Mouse (Mus musculus) neural tube, embryonic 13.5 days (tissue): Measurements from ENCODE around the gene Dcbld2. TPM values are rescaled to one million over a fixed set of nuclear protein-coding genes. Genes with fewer than 3 reads are reported as not detected.
"Not testable (repeated sequence)": the region's sequence is repeated elsewhere in the genome, so short reads cannot be mapped to it uniquely, and the experiment has no call there.

Source experiments
- ATAC-seq: fragments of 200-750 bp; cut with Nextera tagmentation; 2 replicates; pipeline ENCODE4 v1.8.0; 2017; ENCODE audit warnings: low read depth, mild to moderate bottlenecking, moderate TSS enrichment, moderate library complexity
- H3K27ac ChIP-seq: fragments of 300-500 bp; sonication (generic); replicated peaks from 2 replicates; pipeline ENCODE4 v1.5.1; 2015; ENCODE audit warnings: moderate library complexity, mild to moderate bottlenecking, inconsistent platforms
- H3K27me3 ChIP-seq: fragments of 300-500 bp; sonication (generic); 2 replicates; pipeline ENCODE4 v1.6.1; 2015; ENCODE audit warnings: mild to moderate bottlenecking, inconsistent platforms
- H3K36me3 ChIP-seq: fragments of 300-500 bp; sonication (generic); 2 replicates; pipeline ENCODE4 v1.6.1; 2015; ENCODE audit warnings: mild to moderate bottlenecking, inconsistent platforms
- H3K4me1 ChIP-seq: fragments of 300-500 bp; sonication (generic); replicated peaks from 2 replicates; pipeline ENCODE4 v1.6.1; 2015; ENCODE audit warnings: inconsistent platforms
- H3K4me2 ChIP-seq: fragments of 300-500 bp; sonication (generic); 2 replicates; pipeline ENCODE4 v1.6.1; 2015; ENCODE audit warnings: inconsistent platforms, mild to moderate bottlenecking, moderate library complexity
- H3K4me3 ChIP-seq: fragments of 300-500 bp; sonication (generic); 2 replicates; pipeline ENCODE4 v1.5.1; 2015; ENCODE audit warnings: mild to moderate bottlenecking, inconsistent platforms
- H3K9ac ChIP-seq: fragments of 300-500 bp; sonication (generic); 2 replicates; pipeline ENCODE4 v1.6.1; 2015; ENCODE audit warnings: moderate library complexity, mild to moderate bottlenecking, inconsistent platforms
- H3K9me3 ChIP-seq: fragments of 300-500 bp; sonication (generic); 2 replicates; pipeline ENCODE4 v1.6.1; 2016; ENCODE audit warnings: inconsistent platforms
- WGBS: fragments of 180-500 bp; shearing (Covaris S2); methylation state at CpG from one replicate; pipeline ENCODE4 v1.1.7; 2015; 5-methylcytosine and 5-hydroxymethylcytosine counted together
- polyA plus RNA-seq: library from polyadenylated mRNA; unstranded; fragments of >200 nt; fragmentation: Nextera tagmentation; extraction: Ambion mirVana; gene quantifications from 2 replicates; pipeline ENCODE4 v1.2.1, GENCODE M21; 2015

Dcbld2 gene
- polyA plus RNA-seq, 1 experiment from 2014 or later: 5.9 TPM

- H3K9ac ChIP-seq: no peak overlapping the region
- no peak overlapping the region for H3K4me3 ChIP-seq
- no peaks in the 10 kb centered on the region for H3K4me1 ChIP-seq
- H3K36me3 ChIP-seq: peaks cover 49% of the 10 kb centered on the region
- H3K4me2 ChIP-seq: no peak overlapping the region
- no peak for ATAC-seq
- H3K9me3 ChIP-seq: no peaks in the 10 kb centered on the region
- no peaks in the 10 kb centered on the region for H3K27me3 ChIP-seq
- H3K27ac ChIP-seq: no peak overlapping the region
These were observed 45.6 kb downstream of the Dcbld2 start for GRCm38 (mm10) chr16:58453820-58454219.

GRCm38 (mm10) chr16:58454617-58455016 lies 46.4 kb downstream of the Dcbld2 start:
- no peak overlapping the region for H3K27ac ChIP-seq
- no peaks in the 10 kb centered on the region for H3K4me1 ChIP-seq
- no peak overlapping the region for H3K4me3 ChIP-seq
- H3K9me3 ChIP-seq: no peaks in the 10 kb centered on the region
- ATAC-seq: no peak
- H3K9ac ChIP-seq: no peak overlapping the region
- WGBS: 73% methylated on average over 8 of the region's 8 CpGs
- H3K4me2 ChIP-seq: no peak overlapping the region
- no peaks in the 10 kb centered on the region for H3K27me3 ChIP-seq
- peaks cover 52% of the 10 kb centered on the region for H3K36me3 ChIP-seq

GRCm38 (mm10) chr16:58455118-58455517 lies 46.9 kb downstream of the Dcbld2 start:
- ATAC-seq: no peak

GRCm38 (mm10) chr16:58456445-58456844 lies 48.2 kb downstream of the Dcbld2 start:
- Histone ChIP-seq H3K9ac (no peak overlapping the region), H3K9me3 (no peaks in the 10 kb centered on the region), H3K36me3 (peaks cover 54% of the 10 kb centered on the region), H3K27ac (no peak overlapping the region), H3K4me2 (no peak overlapping the region), H3K27me3 (no peaks in the 10 kb centered on the region), H3K4me3 (no peak overlapping the region), H3K4me1 (no peaks in the 10 kb centered on the region)
- no peak for ATAC-seq
- 93% methylated on average over 5 of the region's 5 CpGs for WGBS

More at GRCm38 (mm10) chr16:58455118-58455517, 46.9 kb downstream of the Dcbld2 start:
- Histone ChIP-seq H3K27me3 (no peaks in the 10 kb centered on the region), H3K4me1 (no peaks in the 10 kb centered on the region), H3K4me3 (no peak overlapping the region), H3K27ac (no peak overlapping the region), H3K9ac (no peak overlapping the region), H3K4me2 (no peak overlapping the region), H3K9me3 (no peaks in the 10 kb centered on the region), H3K36me3 (peaks cover 52% of the 10 kb centered on the region)
- 90% methylated on average over 5 of the region's 5 CpGs for WGBS

- Histone ChIP-seq H3K36me3 (peaks cover 53% of the 10 kb centered on the region), H3K9me3 (no peaks in the 10 kb centered on the region), H3K4me1 (no peaks in the 10 kb centered on the region), H3K9ac (no peak overlapping the region), H3K27ac (no peak overlapping the region), H3K4me3 (no peak overlapping the region), H3K27me3 (no peaks in the 10 kb centered on the region), H3K4me2 (no peak overlapping the region)
- WGBS: 90% methylated on average over 6 of the region's 6 CpGs
- no peak for ATAC-seq
These were observed 48.7 kb downstream of the Dcbld2 start for GRCm38 (mm10) chr16:58456991-58457390.

- not testable (repeated sequence) for H3K4me1 ChIP-seq, H3K27me3 ChIP-seq, H3K27ac ChIP-seq, H3K9ac ChIP-seq, H3K4me3 ChIP-seq, H3K9me3 ChIP-seq, ATAC-seq, H3K4me2 ChIP-seq
- peaks cover 71% of the 10 kb centered on the region for H3K36me3 ChIP-seq
- 22% methylated on average over 3 of the region's 3 CpGs for WGBS
These were observed 51.7 kb downstream of the Dcbld2 start for GRCm38 (mm10) chr16:58459966-58460365.

- ATAC-seq: no peak
- WGBS: 90% methylated on average over 10 of the region's 10 CpGs
- Histone ChIP-seq H3K27me3 (no peaks in the 10 kb centered on the region), H3K9me3 (no peaks in the 10 kb centered on the region), H3K4me1 (no peaks in the 10 kb centered on the region), H3K27ac (no peak overlapping the region), H3K4me3 (no peak overlapping the region), H3K9ac (no peak overlapping the region), H3K36me3 (peaks cover 73% of the 10 kb centered on the region), H3K4me2 (no peak overlapping the region)
These were observed 52.1 kb downstream of the Dcbld2 start for GRCm38 (mm10) chr16:58460386-58460785.

GRCm38 (mm10) chr16:58461856-58462518 lies 53.7 kb downstream of the Dcbld2 start:
- H3K4me1 ChIP-seq: no peaks in the 10 kb centered on the region
- H3K9ac ChIP-seq: no peak overlapping the region
- H3K9me3 ChIP-seq: no peaks in the 10 kb centered on the region
- no peak for ATAC-seq
- H3K4me3 ChIP-seq: no peak overlapping the region
- 95% methylated on average over 2 of the region's 2 CpGs for WGBS
- H3K36me3 ChIP-seq: peaks cover 75% of the 10 kb centered on the region
- H3K4me2 ChIP-seq: no peak overlapping the region
- H3K27me3 ChIP-seq: no peaks in the 10 kb centered on the region
- no peak overlapping the region for H3K27ac ChIP-seq

- no peak overlapping the region for H3K9ac ChIP-seq
- WGBS: 93% methylated on average over 2 of the region's 2 CpGs
- no peaks in the 10 kb centered on the region for H3K27me3 ChIP-seq
- no peak overlapping the region for H3K27ac ChIP-seq
- no peak overlapping the region for H3K4me2 ChIP-seq
- no peaks in the 10 kb centered on the region for H3K9me3 ChIP-seq
- H3K36me3 ChIP-seq: peaks cover 74% of the 10 kb centered on the region
- no peak for ATAC-seq
- no peaks in the 10 kb centered on the region for H3K4me1 ChIP-seq
- H3K4me3 ChIP-seq: no peak overlapping the region
These were observed 54.3 kb downstream of the Dcbld2 start for GRCm38 (mm10) chr16:58462519-58462918.

- no peaks in the 10 kb centered on the region for H3K27me3 ChIP-seq
- no peaks in the 10 kb centered on the region for H3K4me1 ChIP-seq
- H3K9ac ChIP-seq: no peak overlapping the region
- no peak for ATAC-seq
- no peak overlapping the region for H3K4me2 ChIP-seq
- peaks cover 60% of the 10 kb centered on the region for H3K36me3 ChIP-seq
- H3K9me3 ChIP-seq: no peaks in the 10 kb centered on the region
- 96% methylated on average over 14 of the region's 14 CpGs for WGBS
- H3K27ac ChIP-seq: no peak overlapping the region
- no peak overlapping the region for H3K4me3 ChIP-seq
These were observed 55.8 kb downstream of the Dcbld2 start for GRCm38 (mm10) chr16:58464051-58464450.

GRCm38 (mm10) chr16:58465412-58465811 lies 57.2 kb downstream of the Dcbld2 start:
- H3K4me1 ChIP-seq: no peaks in the 10 kb centered on the region
- no peak overlapping the region for H3K4me3 ChIP-seq
- H3K27me3 ChIP-seq: no peaks in the 10 kb centered on the region
- H3K27ac ChIP-seq: no peak overlapping the region
- no peak for ATAC-seq
- 95% methylated on average over 9 of the region's 9 CpGs for WGBS
- no peak overlapping the region for H3K9ac ChIP-seq
- no peak overlapping the region for H3K4me2 ChIP-seq
- H3K9me3 ChIP-seq: no peaks in the 10 kb centered on the region
- peaks cover 57% of the 10 kb centered on the region for H3K36me3 ChIP-seq

GRCm38 (mm10) chr16:58470061-58470460 lies 61.8 kb downstream of the Dcbld2 start:
- no peak overlapping the region for H3K4me3 ChIP-seq
- no peaks in the 10 kb centered on the region for H3K4me1 ChIP-seq
- no peaks in the 10 kb centered on the region for H3K9me3 ChIP-seq
- no peak for ATAC-seq
- 89% methylated on average over 8 of the region's 8 CpGs for WGBS
- H3K4me2 ChIP-seq: no peak overlapping the region
- no peaks in the 10 kb centered on the region for H3K27me3 ChIP-seq
- H3K9ac ChIP-seq: no peak overlapping the region
- peaks cover 39% of the 10 kb centered on the region for H3K36me3 ChIP-seq
- no peak overlapping the region for H3K27ac ChIP-seq

- no peaks in the 10 kb centered on the region for H3K27me3 ChIP-seq
- H3K4me1 ChIP-seq: no peaks in the 10 kb centered on the region
- no peak for ATAC-seq
- H3K4me2 ChIP-seq: no peak overlapping the region
- H3K9me3 ChIP-seq: no peaks in the 10 kb centered on the region
- H3K9ac ChIP-seq: no peak overlapping the region
- no peak overlapping the region for H3K4me3 ChIP-seq
- H3K36me3 ChIP-seq: peaks cover 31% of the 10 kb centered on the region
- H3K27ac ChIP-seq: no peak overlapping the region
- 90% methylated on average over 4 of the region's 4 CpGs for WGBS
These were observed 62.6 kb downstream of the Dcbld2 start for GRCm38 (mm10) chr16:58470841-58471240.
